Mouse (Mus musculus): ENCODE measurements around the gene Ptprn2. TPM values are rescaled to one million over a fixed set of nuclear protein-coding genes. Genes with fewer than 3 reads are reported as not detected.
A peak's percentile ranks its signal among the peaks of the same experiment; 100 is the strongest.

Ptprn2 gene
- polyA plus RNA-seq, 1 experiment from 2014 or later = 0.13 TPM

DNA sequence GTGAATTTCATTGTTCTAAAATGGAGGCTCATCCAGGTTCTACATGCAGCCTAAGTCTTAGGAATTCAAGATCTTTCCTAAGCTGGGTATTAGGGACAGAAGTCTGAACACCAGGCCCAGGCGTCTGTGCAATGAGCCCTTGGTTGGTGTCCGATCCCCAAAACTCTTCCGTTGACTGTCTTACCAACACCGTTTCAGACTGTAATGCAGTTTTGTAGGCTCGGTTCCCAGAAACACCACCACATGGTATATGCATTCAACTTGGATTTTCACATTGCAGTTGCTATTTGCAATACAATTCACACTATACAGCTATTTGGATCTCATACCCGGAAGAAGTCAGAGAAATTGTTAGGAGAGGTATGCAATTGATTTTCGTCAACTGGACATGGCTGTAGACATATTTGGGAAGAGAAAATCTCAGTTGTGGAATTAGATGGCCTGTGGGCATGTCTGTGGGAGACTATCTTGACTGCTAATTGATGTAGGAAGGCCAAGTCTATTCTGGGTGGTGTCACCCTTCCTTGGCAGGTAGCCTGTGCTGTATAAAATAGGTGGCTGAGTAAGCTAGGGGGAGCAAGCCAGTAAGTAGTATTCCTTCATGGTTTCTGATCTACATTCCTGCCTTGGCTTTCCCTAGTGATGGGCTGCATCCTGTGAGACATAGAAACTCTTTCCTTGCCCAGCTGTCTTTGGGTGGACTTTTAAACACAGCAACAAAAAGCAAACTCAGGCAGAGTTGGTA, 109.5 kb downstream of the Ptprn2 start:
- no peak overlapping the region for H3K4me3 ChIP-seq
- H3K9ac ChIP-seq = no peak overlapping the region
- H3K36me3 ChIP-seq = no peaks in the 10 kb centered on the region
- no peak overlapping the region for H3K27ac ChIP-seq
- no peak overlapping the region for H3K4me2 ChIP-seq
- no peak for ATAC-seq (replicated peaks; ENCODE audit: insufficient number of reproducible peaks, insufficient read depth, low FRiP score, low read depth)
- no peaks in the 10 kb centered on the region for H3K27me3 ChIP-seq
- no peaks in the 10 kb centered on the region for H3K4me1 ChIP-seq (replicated peaks)
- H3K9me3 ChIP-seq (replicated peaks) = no peaks in the 10 kb centered on the region
- WGBS = 91% methylated on average over 7 of the region's 7 CpGs

DNA sequence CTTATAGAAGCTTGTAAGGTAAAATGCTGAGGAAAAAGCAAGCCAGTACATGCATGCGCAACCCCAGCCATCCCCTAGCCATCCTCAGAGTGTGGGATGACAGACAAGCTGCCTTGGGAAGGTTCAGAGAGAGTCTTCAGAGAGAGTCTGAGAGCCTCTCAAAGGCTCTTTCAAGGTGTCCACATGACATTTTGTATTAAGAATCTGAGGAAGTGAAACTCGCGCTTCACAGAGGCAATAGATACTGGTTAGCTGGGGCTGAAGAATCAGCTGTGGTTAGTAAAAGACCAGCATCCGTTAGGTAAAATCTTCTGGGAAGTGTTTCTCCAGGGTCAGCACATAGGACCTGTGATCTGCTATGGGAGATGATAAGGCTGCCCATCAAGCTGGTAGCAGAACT, 110.2 kb downstream of the Ptprn2 start:
- no peaks in the 10 kb centered on the region for H3K36me3 ChIP-seq
- no peak for ATAC-seq (replicated peaks; ENCODE audit: insufficient number of reproducible peaks, insufficient read depth, low FRiP score, low read depth)
- H3K4me3 ChIP-seq = no peak overlapping the region
- no peaks in the 10 kb centered on the region for H3K9me3 ChIP-seq (replicated peaks)
- H3K4me1 ChIP-seq (replicated peaks) = no peaks in the 10 kb centered on the region
- H3K27ac ChIP-seq = no peak overlapping the region
- no peak overlapping the region for H3K9ac ChIP-seq
- 83% methylated on average over 4 of the region's 4 CpGs for WGBS
- H3K4me2 ChIP-seq = no peak overlapping the region
- H3K27me3 ChIP-seq = no peaks in the 10 kb centered on the region

DNA sequence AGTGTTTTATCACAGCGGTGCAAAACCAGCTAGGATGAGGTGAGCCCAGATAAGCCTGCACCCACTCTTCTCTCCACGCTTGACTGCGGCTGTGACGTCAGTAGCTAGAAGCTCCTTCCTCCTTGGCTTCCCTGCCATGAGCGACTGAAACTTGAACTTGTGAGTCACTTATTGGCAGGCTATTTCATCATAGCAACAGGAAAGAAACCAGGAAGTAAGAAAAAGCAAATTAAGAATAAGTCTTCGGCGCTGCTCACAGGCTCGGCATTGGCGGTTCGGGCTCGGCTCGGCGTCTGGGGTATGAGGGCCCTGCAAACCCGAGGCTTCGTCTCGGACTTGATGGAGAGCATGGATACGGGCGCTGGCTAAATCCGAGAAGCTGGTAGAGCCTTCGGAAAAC, 111.5 kb downstream of the Ptprn2 start:
- WGBS = 86% methylated on average over 20 of the region's 20 CpGs
- Histone ChIP-seq H3K27ac (no peak overlapping the region), H3K4me1 (replicated peaks) (no peaks in the 10 kb centered on the region), H3K9me3 (replicated peaks) (no peaks in the 10 kb centered on the region), H3K4me3 (no peak overlapping the region), H3K4me2 (no peak overlapping the region), H3K9ac (no peak overlapping the region), H3K36me3 (no peaks in the 10 kb centered on the region), H3K27me3 (no peaks in the 10 kb centered on the region)
- no peak for ATAC-seq (replicated peaks; ENCODE audit: insufficient number of reproducible peaks, insufficient read depth, low FRiP score, low read depth)

DNA sequence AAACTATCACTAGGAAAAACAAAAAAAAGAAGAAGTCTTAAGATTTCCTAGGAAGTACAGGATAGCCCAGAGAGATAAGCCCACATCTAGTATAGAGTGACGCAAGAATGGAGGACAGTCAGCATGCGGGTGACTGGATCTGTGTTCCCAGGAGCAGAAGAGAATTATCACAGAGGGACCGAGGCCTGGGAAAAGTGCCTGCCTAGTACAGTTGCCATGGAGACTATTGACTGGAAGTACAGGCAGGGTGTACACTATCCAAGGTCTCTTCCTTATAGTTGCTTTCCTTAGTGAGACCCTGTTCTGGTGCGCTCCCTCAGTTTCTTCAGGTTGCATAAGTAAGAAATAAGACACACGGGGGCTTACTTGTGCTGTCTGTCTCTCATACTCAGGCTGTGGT, 112.2 kb downstream of the Ptprn2 start:
- WGBS = 76% methylated on average over 5 of the region's 5 CpGs
- no peak for ATAC-seq (replicated peaks; ENCODE audit: insufficient number of reproducible peaks, insufficient read depth, low FRiP score, low read depth)
- no peak overlapping the region for H3K4me3 ChIP-seq
- H3K9ac ChIP-seq = no peak overlapping the region
- no peaks in the 10 kb centered on the region for H3K36me3 ChIP-seq
- H3K27ac ChIP-seq = no peak overlapping the region
- no peaks in the 10 kb centered on the region for H3K27me3 ChIP-seq
- no peaks in the 10 kb centered on the region for H3K9me3 ChIP-seq (replicated peaks)
- H3K4me1 ChIP-seq (replicated peaks) = no peaks in the 10 kb centered on the region
- H3K4me2 ChIP-seq = no peak overlapping the region

DNA sequence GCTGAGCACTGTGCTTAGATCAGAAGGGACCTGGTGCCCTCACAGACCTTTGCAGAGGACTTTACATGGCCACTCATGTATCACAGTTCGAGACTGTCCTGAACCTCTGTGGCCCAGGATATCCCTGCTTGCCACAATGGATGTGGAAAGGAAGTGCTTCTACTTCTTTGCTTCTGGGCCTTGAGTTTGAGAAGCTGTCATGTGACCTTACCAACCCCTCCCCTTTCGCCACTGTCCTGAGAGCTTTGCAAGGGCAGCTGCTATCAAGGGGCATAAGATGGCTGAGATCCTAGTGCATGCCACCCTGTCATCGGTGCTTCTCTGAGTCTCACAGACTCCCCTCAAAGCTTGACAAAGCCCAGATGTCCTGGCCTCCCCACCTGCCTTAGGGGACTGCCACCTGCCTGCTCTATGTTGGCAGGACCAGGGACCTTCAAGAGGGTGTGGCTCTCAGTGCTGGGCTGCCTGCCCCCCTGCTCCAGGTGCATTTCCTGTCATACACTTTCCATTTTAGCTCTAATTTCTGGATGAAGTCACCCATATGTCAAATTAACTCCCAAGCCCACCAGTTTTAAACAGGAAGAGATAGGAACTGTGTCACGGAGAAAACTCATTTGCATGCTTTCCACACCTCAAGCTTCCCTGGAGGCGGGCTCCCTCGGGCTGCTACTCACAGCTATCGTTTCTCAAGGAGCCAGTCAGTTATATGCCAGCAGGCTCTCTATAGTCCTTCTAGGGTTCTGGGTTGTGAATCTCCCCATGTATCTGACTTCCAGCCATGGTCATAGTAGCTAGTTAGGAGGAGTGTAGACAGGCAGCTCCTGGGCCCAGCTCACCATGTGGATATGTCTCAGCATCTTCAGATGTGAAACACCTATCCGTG, 112.8 kb downstream of the Ptprn2 start:
- Histone ChIP-seq H3K4me1 (replicated peaks) (no peaks in the 10 kb centered on the region), H3K27me3 (no peaks in the 10 kb centered on the region), H3K4me3 (no peak overlapping the region), H3K27ac (no peak overlapping the region), H3K9ac (no peak overlapping the region), H3K9me3 (replicated peaks) (no peaks in the 10 kb centered on the region), H3K36me3 (no peaks in the 10 kb centered on the region), H3K4me2 (no peak overlapping the region)
- WGBS = 54% methylated on average over 8 of the region's 8 CpGs
- no peak for ATAC-seq (replicated peaks; ENCODE audit: insufficient number of reproducible peaks, insufficient read depth, low FRiP score, low read depth)

DNA sequence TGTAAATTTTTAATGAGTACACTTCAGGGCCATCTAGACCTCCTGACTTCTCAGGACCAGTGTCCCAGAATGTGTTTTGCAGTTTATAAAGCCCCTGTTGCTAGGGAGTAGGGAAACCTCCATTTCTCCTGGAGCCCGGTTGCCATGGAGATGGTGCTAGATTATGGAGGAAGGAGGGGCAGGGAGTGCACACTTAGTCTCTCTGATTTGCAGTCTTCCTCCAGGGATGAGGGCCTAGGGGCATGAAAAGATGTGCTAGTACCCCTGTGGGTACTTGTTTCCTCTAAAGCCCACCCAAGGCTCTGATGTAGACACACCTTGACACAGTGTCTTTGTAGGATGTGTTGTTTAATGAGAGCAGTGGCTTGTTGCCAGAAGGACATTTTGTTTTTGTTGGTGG, 114.0 kb downstream of the Ptprn2 start:
- no peaks in the 10 kb centered on the region for H3K27me3 ChIP-seq
- H3K9me3 ChIP-seq (replicated peaks) = no peaks in the 10 kb centered on the region
- H3K4me2 ChIP-seq = no peak overlapping the region
- H3K27ac ChIP-seq = no peak overlapping the region
- H3K36me3 ChIP-seq = no peaks in the 10 kb centered on the region
- no peak overlapping the region for H3K4me3 ChIP-seq
- H3K4me1 ChIP-seq (replicated peaks) = no peaks in the 10 kb centered on the region
- no peak overlapping the region for H3K9ac ChIP-seq
- WGBS = 73% methylated on average over 1 of the region's 1 CpGs
- no peak for ATAC-seq (replicated peaks; ENCODE audit: insufficient number of reproducible peaks, insufficient read depth, low FRiP score, low read depth)

DNA sequence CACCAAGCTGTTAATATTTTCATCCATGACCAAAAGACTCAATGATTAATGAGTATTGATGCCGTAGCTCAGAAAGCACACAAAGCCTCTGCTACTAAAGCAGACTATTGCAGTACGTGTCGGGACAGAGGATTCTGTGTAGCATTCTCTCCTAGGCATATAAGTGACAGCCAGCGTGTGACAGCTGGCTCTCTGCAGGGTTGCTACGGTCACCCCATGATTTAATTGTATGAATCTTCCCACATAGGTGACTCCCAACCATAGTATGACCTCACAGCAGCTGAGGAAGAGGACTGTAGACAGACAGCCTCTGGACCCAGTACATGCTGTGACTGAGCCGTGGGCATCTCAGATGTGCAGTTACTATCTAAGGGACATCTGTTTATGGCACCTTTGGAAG, 114.5 kb downstream of the Ptprn2 start:
- no peak for ATAC-seq (replicated peaks; ENCODE audit: insufficient number of reproducible peaks, insufficient read depth, low FRiP score, low read depth)
- Histone ChIP-seq H3K9ac (no peak overlapping the region), H3K27me3 (no peaks in the 10 kb centered on the region), H3K36me3 (no peaks in the 10 kb centered on the region), H3K4me2 (no peak overlapping the region), H3K9me3 (replicated peaks) (no peaks in the 10 kb centered on the region), H3K4me3 (no peak overlapping the region), H3K27ac (no peak overlapping the region), H3K4me1 (replicated peaks) (no peaks in the 10 kb centered on the region)
- 75% methylated on average over 6 of the region's 6 CpGs for WGBS

DNA sequence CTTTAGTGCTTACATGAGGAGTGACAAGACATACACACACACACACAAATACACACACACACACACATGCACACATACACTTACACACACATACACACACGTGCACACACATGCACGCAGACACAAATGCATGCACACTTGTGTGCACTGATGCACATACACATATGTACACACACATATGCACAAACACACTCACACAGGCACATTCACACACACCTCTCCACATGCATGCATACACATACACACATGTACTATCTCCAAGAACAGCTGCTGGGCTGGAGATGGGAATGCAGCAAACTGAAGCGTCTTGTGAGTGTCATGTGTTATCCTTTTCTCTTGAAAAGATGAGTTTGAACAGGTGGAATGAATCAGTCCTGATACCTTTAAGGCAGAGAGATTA, 115.9 kb downstream of the Ptprn2 start:
- Histone ChIP-seq H3K27ac (no peak overlapping the region), H3K4me2 (no peak overlapping the region), H3K4me1 (replicated peaks) (no peaks in the 10 kb centered on the region), H3K9me3 (replicated peaks) (no peaks in the 10 kb centered on the region), H3K36me3 (no peaks in the 10 kb centered on the region), H3K4me3 (no peak overlapping the region), H3K27me3 (no peaks in the 10 kb centered on the region), H3K9ac (no peak overlapping the region)
- WGBS = 77% methylated on average over 3 of the region's 3 CpGs
- ATAC-seq (replicated peaks; ENCODE audit: insufficient number of reproducible peaks, insufficient read depth, low FRiP score, low read depth) = no peak

DNA sequence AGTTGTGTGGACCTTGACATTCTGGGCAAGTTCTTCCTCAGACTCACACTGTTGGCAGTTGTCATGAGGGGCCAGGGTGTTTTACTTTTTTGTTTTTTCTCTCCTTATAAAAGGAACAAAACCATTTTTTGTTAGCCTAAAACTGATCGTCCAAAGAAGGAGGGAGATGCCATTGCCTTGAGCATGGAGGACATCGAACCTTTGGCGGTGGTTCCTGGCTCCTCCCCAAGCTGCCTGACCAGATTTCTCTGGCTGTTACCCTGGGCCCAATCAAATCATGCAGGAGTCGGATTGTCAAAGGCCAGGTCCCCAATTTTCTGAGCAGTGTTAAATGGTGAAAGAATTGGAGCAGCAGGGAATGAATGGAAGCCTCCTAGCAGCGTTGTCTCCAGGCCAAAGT, 116.4 kb downstream of the Ptprn2 start:
- H3K27me3 ChIP-seq = no peaks in the 10 kb centered on the region
- no peak for ATAC-seq (replicated peaks; ENCODE audit: insufficient number of reproducible peaks, insufficient read depth, low FRiP score, low read depth)
- WGBS = 67% methylated on average over 5 of the region's 5 CpGs

DNA sequence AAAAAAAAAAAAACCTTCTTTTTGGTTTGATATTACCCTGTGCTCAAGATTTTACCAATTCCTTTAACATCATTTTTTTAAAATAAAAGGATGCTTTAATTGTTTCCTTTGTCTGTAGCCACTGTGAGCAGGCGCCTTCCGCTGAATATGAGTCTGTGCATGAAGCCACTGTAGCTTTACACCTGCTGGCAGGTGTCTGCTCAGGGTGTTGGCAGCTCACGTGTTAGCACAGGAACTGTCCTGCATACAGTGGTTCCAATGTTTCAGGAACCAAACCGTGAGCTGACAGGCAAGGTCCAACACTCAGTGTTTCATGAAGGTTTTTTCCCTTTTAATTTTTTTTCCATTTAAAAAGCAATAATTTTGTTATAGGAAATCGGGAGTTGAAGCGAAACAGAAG, 123.1 kb downstream of the Ptprn2 start:
- no peaks in the 10 kb centered on the region for H3K4me1 ChIP-seq (replicated peaks)
- no peak for ATAC-seq (replicated peaks; ENCODE audit: insufficient number of reproducible peaks, insufficient read depth, low FRiP score, low read depth)
- no peak overlapping the region for H3K9ac ChIP-seq
- H3K27ac ChIP-seq = no peak overlapping the region
- H3K36me3 ChIP-seq = no peaks in the 10 kb centered on the region
- WGBS = 74% methylated on average over 6 of the region's 6 CpGs
- H3K4me3 ChIP-seq = no peak overlapping the region
- no peaks in the 10 kb centered on the region for H3K27me3 ChIP-seq
- no peak overlapping the region for H3K4me2 ChIP-seq
- no peaks in the 10 kb centered on the region for H3K9me3 ChIP-seq (replicated peaks)

More for the DNA sequence above, 116.4 kb downstream of the Ptprn2 start:
- H3K4me3 ChIP-seq = no peak overlapping the region
- no peaks in the 10 kb centered on the region for H3K36me3 ChIP-seq
- H3K27ac ChIP-seq = no peak overlapping the region
- H3K9me3 ChIP-seq (replicated peaks) = no peaks in the 10 kb centered on the region
- H3K4me1 ChIP-seq (replicated peaks) = no peaks in the 10 kb centered on the region
- no peak overlapping the region for H3K9ac ChIP-seq
- H3K4me2 ChIP-seq = no peak overlapping the region

DNA sequence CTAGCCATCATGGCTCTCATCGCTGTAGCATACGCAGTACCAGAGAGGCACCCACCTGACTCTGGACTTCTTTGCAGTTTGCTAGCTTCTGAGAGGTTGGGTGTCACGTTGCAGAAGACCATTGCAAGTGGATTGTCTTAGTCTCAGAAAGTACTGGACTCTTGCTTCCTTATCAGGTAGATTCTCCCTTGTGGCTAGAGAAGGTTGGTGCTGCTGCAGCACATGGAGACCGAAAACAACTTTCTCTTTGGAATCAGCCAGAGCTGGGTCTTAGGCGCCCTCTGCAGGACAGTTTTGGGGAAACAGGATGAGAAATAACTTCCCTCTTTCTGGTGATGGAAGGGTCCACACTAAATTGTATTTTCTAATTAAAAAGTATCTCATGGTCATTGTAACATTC, 134.3 kb downstream of the Ptprn2 start:
- H3K9me3 ChIP-seq (replicated peaks) = no peaks in the 10 kb centered on the region
- H3K36me3 ChIP-seq = no peaks in the 10 kb centered on the region
- no peak for ATAC-seq (replicated peaks; ENCODE audit: insufficient number of reproducible peaks, insufficient read depth, low FRiP score, low read depth)
- H3K9ac ChIP-seq = no peak overlapping the region
- H3K4me1 ChIP-seq (replicated peaks) = no peaks in the 10 kb centered on the region
- no peak overlapping the region for H3K4me3 ChIP-seq
- 44% methylated on average over 5 of the region's 5 CpGs for WGBS
- no peak overlapping the region for H3K27ac ChIP-seq
- H3K4me2 ChIP-seq = peak overlapping the region; percentile 19; the same call in 1 of the 2 replicates
- H3K27me3 ChIP-seq = peaks cover 12% of the 10 kb centered on the region; the same call in 1 of the 2 replicates
